Mouse (Mus musculus) midbrain, embryonic 10.5 days (tissue): ENCODE results near the gene Ogdh. TPM values are rescaled to one million over a fixed set of nuclear protein-coding genes. Genes with fewer than 3 reads are reported as not detected.

Source experiments
- DNase-seq: peaks from one replicate; pipeline ENCODE4 v3.0.0-alpha.2; 2017; ENCODE audit warnings: low spot score
- H3K27ac ChIP-seq: fragments of 300-500 bp; sonication (generic); replicated peaks from 2 replicates; pipeline ENCODE4 v1.5.1; 2016; ENCODE audit warnings: mild to moderate bottlenecking
- H3K27me3 ChIP-seq: fragments of 300-500 bp; sonication (generic); 2 replicates; pipeline ENCODE4 v1.6.1; 2016; ENCODE audit warnings: low read depth, mild to moderate bottlenecking; ENCODE audit not compliant: poor library complexity, severe bottlenecking
- H3K36me3 ChIP-seq: fragments of 300-500 bp; sonication (generic); 2 replicates; pipeline ENCODE4 v1.6.1; 2016; ENCODE audit warnings: mild to moderate bottlenecking, moderate library complexity
- H3K4me1 ChIP-seq: fragments of 300-500 bp; sonication (generic); 2 replicates; pipeline ENCODE4 v1.6.1; 2016
- H3K4me3 ChIP-seq: fragments of 300-500 bp; sonication (generic); 2 replicates; pipeline ENCODE4 v1.5.1; 2016; ENCODE audit warnings: mild to moderate bottlenecking, moderate library complexity
- H3K9me3 ChIP-seq: fragments of 300-500 bp; sonication (generic); replicated peaks from 2 replicates; pipeline ENCODE4 v1.6.1; 2016; ENCODE audit warnings: mild to moderate bottlenecking
- WGBS: fragments of 180-500 bp; shearing (Covaris S2); methylation state at CpG from one replicate; pipeline ENCODE4 v1.1.7; 2016; 5-methylcytosine and 5-hydroxymethylcytosine counted together
- polyA plus RNA-seq: library from polyadenylated mRNA; unstranded; fragments of >200 nt; fragmentation: Nextera tagmentation; extraction: Ambion mirVana; gene quantifications from 2 replicates; pipeline ENCODE4 v1.2.1, GENCODE M21; 2016

The Ogdh gene
- polyA plus RNA-seq, 1 experiment from 2014 or later = 107 TPM

GRCm38 (mm10) chr11:6274387-6275093 lies 16.9 kb upstream of the Ogdh start, which contains the start of gene Tmed4:
Gene Tmed4 (minus strand): TSS chr11:6274870.
- Histone ChIP-seq H3K27me3 (no peaks in the 10 kb centered on the region), H3K27ac (peak within 1 kb of the TSS; percentile 94), H3K4me1 (peaks cover 29% of the 10 kb centered on the region), H3K36me3 (peaks cover 38% of the 10 kb centered on the region), H3K4me3 (peak within 1 kb of the TSS; percentile 99), H3K9me3 (no peaks in the 10 kb centered on the region)
- peak; percentile 96 for DNase-seq
- WGBS = under 1% methylated on average over 39 of the region's 39 CpGs

- 30% methylated on average over 7 of the region's 7 CpGs for WGBS
These were observed 16.3 kb upstream of the Ogdh start for GRCm38 (mm10) chr11:6275094-6275484.

GRCm38 (mm10) chr11:6276466-6276865 lies 15.0 kb upstream of the Ogdh start:
- Histone ChIP-seq H3K4me1 (peaks cover 29% of the 10 kb centered on the region), H3K9me3 (peaks cover 13% of the 10 kb centered on the region; the same call in 1 of the 2 replicates), H3K27ac (no peak overlapping the region), H3K36me3 (peaks cover 20% of the 10 kb centered on the region), H3K27me3 (no peaks in the 10 kb centered on the region), H3K4me3 (no peak overlapping the region)
- WGBS = 81% methylated on average over 3 of the region's 3 CpGs
- DNase-seq = no peak

More at GRCm38 (mm10) chr11:6275094-6275484, 16.3 kb upstream of the Ogdh start:
- H3K9me3 ChIP-seq = peaks cover 1% of the 10 kb centered on the region; the same call in 1 of the 2 replicates
- no peaks in the 10 kb centered on the region for H3K27me3 ChIP-seq
- no peak for DNase-seq
- peak overlapping the region; percentile 99 for H3K4me3 ChIP-seq
- H3K4me1 ChIP-seq = peaks cover 29% of the 10 kb centered on the region
- peak overlapping the region; percentile 94 for H3K27ac ChIP-seq
- peaks cover 33% of the 10 kb centered on the region for H3K36me3 ChIP-seq

- peaks cover 14% of the 10 kb centered on the region; the same call in 1 of the 2 replicates for H3K9me3 ChIP-seq
- no peak for DNase-seq
- no peak overlapping the region for H3K27ac ChIP-seq
- H3K4me3 ChIP-seq = no peak overlapping the region
- H3K4me1 ChIP-seq = no peaks in the 10 kb centered on the region
- H3K36me3 ChIP-seq = no peaks in the 10 kb centered on the region
- WGBS = 82% methylated on average over 3 of the region's 3 CpGs
- H3K27me3 ChIP-seq = no peaks in the 10 kb centered on the region
These were observed 8.5 kb upstream of the Ogdh start for GRCm38 (mm10) chr11:6282940-6283339.

GRCm38 (mm10) chr11:6290138-6290537 lies 1.3 kb upstream of the Ogdh start:
- no peak overlapping the region for H3K27ac ChIP-seq
- H3K36me3 ChIP-seq = no peaks in the 10 kb centered on the region
- DNase-seq = no peak
- peaks cover 10% of the 10 kb centered on the region for H3K27me3 ChIP-seq
- no peak overlapping the region for H3K4me3 ChIP-seq
- H3K9me3 ChIP-seq = no peaks in the 10 kb centered on the region
- WGBS = 92% methylated on average over 3 of the region's 3 CpGs
- peaks cover 13% of the 10 kb centered on the region for H3K4me1 ChIP-seq

GRCm38 (mm10) chr11:6290883-6291282 lies 550 bp upstream of the Ogdh start:
- 28% methylated on average over 3 of the region's 3 CpGs for WGBS
- Histone ChIP-seq H3K27me3 (peaks cover 10% of the 10 kb centered on the region), H3K9me3 (no peaks in the 10 kb centered on the region), H3K4me1 (peaks cover 13% of the 10 kb centered on the region), H3K36me3 (no peaks in the 10 kb centered on the region), H3K27ac (peak overlapping the region; percentile 91), H3K4me3 (peak overlapping the region; percentile 74)
- DNase-seq = no peak

- peaks cover 9% of the 10 kb centered on the region for H3K36me3 ChIP-seq
- DNase-seq = no peak
- H3K27ac ChIP-seq = peak overlapping the region; percentile 91
- 19% methylated on average over 33 of the region's 33 CpGs for WGBS
- H3K27me3 ChIP-seq = peaks cover 10% of the 10 kb centered on the region
- H3K4me3 ChIP-seq = peak overlapping the region; percentile 74
- H3K9me3 ChIP-seq = no peaks in the 10 kb centered on the region
- H3K4me1 ChIP-seq = peaks cover 13% of the 10 kb centered on the region
These were observed 919 bp downstream of the Ogdh start for GRCm38 (mm10) chr11:6292116-6292987.

GRCm38 (mm10) chr11:6292988-6293349 lies 1.5 kb downstream of the Ogdh start:
- Histone ChIP-seq H3K9me3 (no peaks in the 10 kb centered on the region), H3K4me1 (peaks cover 13% of the 10 kb centered on the region), H3K4me3 (peak overlapping the region; percentile 74), H3K27ac (no peak overlapping the region), H3K27me3 (peaks cover 10% of the 10 kb centered on the region), H3K36me3 (peaks cover 15% of the 10 kb centered on the region)
- 96% methylated on average over 4 of the region's 4 CpGs for WGBS
- no peak for DNase-seq

- 94% methylated on average over 2 of the region's 2 CpGs for WGBS
These were observed 2.2 kb downstream of the Ogdh start for GRCm38 (mm10) chr11:6293601-6294000.

GRCm38 (mm10) chr11:6294632-6295031 lies 3.2 kb downstream of the Ogdh start:
- Histone ChIP-seq H3K27ac (no peak overlapping the region), H3K9me3 (no peaks in the 10 kb centered on the region), H3K36me3 (peaks cover 31% of the 10 kb centered on the region), H3K27me3 (peaks cover 10% of the 10 kb centered on the region), H3K4me1 (peaks cover 13% of the 10 kb centered on the region), H3K4me3 (no peak overlapping the region)
- 88% methylated on average over 4 of the region's 4 CpGs for WGBS
- no peak for DNase-seq

More at GRCm38 (mm10) chr11:6293601-6294000, 2.2 kb downstream of the Ogdh start:
- peaks cover 21% of the 10 kb centered on the region for H3K36me3 ChIP-seq
- no peak overlapping the region for H3K27ac ChIP-seq
- H3K27me3 ChIP-seq = peaks cover 10% of the 10 kb centered on the region
- H3K9me3 ChIP-seq = no peaks in the 10 kb centered on the region
- DNase-seq = no peak
- H3K4me3 ChIP-seq = no peak overlapping the region
- H3K4me1 ChIP-seq = peaks cover 13% of the 10 kb centered on the region

- no peak overlapping the region for H3K27ac ChIP-seq
- DNase-seq = no peak
- H3K9me3 ChIP-seq = no peaks in the 10 kb centered on the region
- no peaks in the 10 kb centered on the region for H3K27me3 ChIP-seq
- H3K4me3 ChIP-seq = no peak overlapping the region
- peaks cover 46% of the 10 kb centered on the region for H3K36me3 ChIP-seq
- H3K4me1 ChIP-seq = peaks cover 9% of the 10 kb centered on the region
These were observed 4.6 kb downstream of the Ogdh start for GRCm38 (mm10) chr11:6296077-6296476.

- H3K27ac ChIP-seq = no peak overlapping the region
- H3K4me1 ChIP-seq = no peaks in the 10 kb centered on the region
- WGBS = 89% methylated on average over 2 of the region's 2 CpGs
- no peak overlapping the region for H3K4me3 ChIP-seq
- H3K36me3 ChIP-seq = peaks cover 73% of the 10 kb centered on the region
- DNase-seq = no peak
- no peaks in the 10 kb centered on the region for H3K9me3 ChIP-seq
- no peaks in the 10 kb centered on the region for H3K27me3 ChIP-seq
These were observed 8.0 kb downstream of the Ogdh start for GRCm38 (mm10) chr11:6299435-6299834.

- WGBS = 92% methylated on average over 2 of the region's 2 CpGs
- Histone ChIP-seq H3K36me3 (peaks cover 92% of the 10 kb centered on the region), H3K27me3 (no peaks in the 10 kb centered on the region), H3K9me3 (no peaks in the 10 kb centered on the region), H3K4me1 (no peaks in the 10 kb centered on the region), H3K27ac (no peak overlapping the region), H3K4me3 (no peak overlapping the region)
- DNase-seq = no peak
These were observed 11.4 kb downstream of the Ogdh start for GRCm38 (mm10) chr11:6302793-6303192.
